Mouse (Mus musculus) E14TG2a.4 (cell line): ENCODE measurements around the gene Il17rd.

ENCODE experiments used
- CTCF ChIP-seq: conservative IDR thresholded peaks from 2 replicates; pipeline ENCODE4 v1.5.1; 2014; ENCODE audit warnings: low read length
- NANOG ChIP-seq: IDR thresholded peaks from 2 replicates; pipeline ENCODE4 v1.6.1; 2014; ENCODE audit warnings: borderline replicate concordance, low read length, mixed read lengths
- POU5F1 ChIP-seq: IDR thresholded peaks from 2 replicates; pipeline ENCODE4 v1.6.1; 2014; ENCODE audit warnings: low read length, borderline replicate concordance

DNA sequence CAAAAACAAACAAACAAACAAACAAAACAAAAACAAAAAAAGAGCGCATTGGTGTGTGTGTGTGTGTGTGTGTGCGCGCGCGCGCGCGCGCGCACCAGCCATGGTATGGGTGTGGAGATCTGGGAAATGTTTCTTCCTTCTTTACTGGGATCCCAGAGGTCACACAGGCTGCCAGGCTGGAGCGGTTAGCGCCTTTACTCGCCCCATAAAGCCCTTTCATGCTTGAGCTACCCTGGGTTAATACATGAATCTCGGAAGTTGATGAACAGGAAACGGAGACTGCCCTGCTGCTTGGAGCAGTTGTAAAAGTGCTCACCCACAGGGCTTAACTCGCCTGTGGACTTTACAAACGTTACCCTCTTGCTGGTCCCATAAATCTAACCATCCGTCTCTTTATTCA is 47.1 kb upstream of the Il17rd start:
- TF ChIP-seq CTCF, result no peak
- TF ChIP-seq POU5F1, result no peak
- TF ChIP-seq NANOG, result no peak
